Mouse (Mus musculus) heart, adult 2 months (tissue): ENCODE measurements around the gene Zfp518b. TPM values are rescaled to one million over a fixed set of nuclear protein-coding genes. Genes with fewer than 3 reads are reported as not detected.

Experiments
- DNase-seq, 2 experiments: peaks; one replicate each; pipeline ENCODE4 v3.0.0; 2021
- H3K27ac ChIP-seq: fragments of 200-600 bp; 2 replicates; pipeline ENCODE4 v1.8.1; 2022
- H3K27me3 ChIP-seq: fragments of 200-500 bp; 2 replicates; pipeline ENCODE4 v1.6.1; 2012; ENCODE audit warnings: mild to moderate bottlenecking, low read length, inconsistent platforms, mixed read lengths; ENCODE audit not compliant: control insufficient read depth, insufficient read depth
- H3K36me3 ChIP-seq: fragments of 200-500 bp; 2 replicates; pipeline ENCODE4 v1.6.1; 2012; ENCODE audit warnings: low read length, inconsistent platforms; ENCODE audit not compliant: control insufficient read depth, insufficient read depth
- H3K4me1 ChIP-seq: fragments of 200-500 bp; 2 replicates; pipeline ENCODE4 v1.6.1; 2011; ENCODE audit warnings: low read length; ENCODE audit not compliant: control insufficient read depth, insufficient read depth
- H3K4me3 ChIP-seq: fragments of 200-600 bp; 2 replicates; pipeline ENCODE4 v1.8.1; 2022
- H3K79me2 ChIP-seq: fragments of 200-500 bp; replicated peaks from 2 replicates; pipeline ENCODE4 v1.6.1; 2012; ENCODE audit warnings: mild to moderate bottlenecking, inconsistent platforms, low read length, moderate library complexity, mixed read lengths; ENCODE audit not compliant: control insufficient read depth, insufficient read depth
- H3K9ac ChIP-seq: fragments of 200-500 bp; 2 replicates; pipeline ENCODE4 v1.6.1; 2012; ENCODE audit warnings: low read depth, mild to moderate bottlenecking, control low read depth, inconsistent platforms, low read length, mixed read lengths
- CTCF ChIP-seq: fragments of 200-600 bp; IDR thresholded peaks from 2 replicates; pipeline ENCODE4 v1.8.1; 2022; ENCODE audit warnings: antibody characterized with exemption, mild to moderate bottlenecking, moderate library complexity
- EP300 ChIP-seq: fragments of 200-500 bp; IDR thresholded peaks from 2 replicates; pipeline ENCODE4 v1.6.1; 2011; ENCODE audit warnings: low read depth, low read length, control low read depth; ENCODE audit not compliant: insufficient read depth
- POLR2A ChIP-seq: fragments of 200-500 bp; IDR thresholded peaks from 2 replicates; pipeline ENCODE4 v1.6.1; 2011; ENCODE audit warnings: mild to moderate bottlenecking, low read depth, low read length, control low read depth; ENCODE audit not compliant: insufficient read depth
- WGBS: fragments of 180-500 bp; shearing (Covaris S2); methylation state at CpG from one replicate; pipeline ENCODE4 v1.1.7; 2018; 5-methylcytosine and 5-hydroxymethylcytosine counted together
- intact Hi-C: fragments of 180-260 bp; cut with DNase I; formaldehyde crosslinking; loops from one replicate; pipeline ENCODE4 v1.15.1; 2025
- polyA plus RNA-seq: library from polyadenylated mRNA; depleted of rRNA; stranded (reverse); fragments of >200 nt; gene quantifications from 2 replicates; pipeline ENCODE4 v1.2.3, GENCODE M21; 2012
- total RNA-seq, 2 experiments: library from RNA; stranded (reverse); gene quantifications; 2 replicates each; pipeline ENCODE4 v1.2.3; 2021

Zfp518b gene
- total and polyA plus RNA-seq, 3 experiments: 1.4 to 4.8 (median 4.0) TPM

DNA sequence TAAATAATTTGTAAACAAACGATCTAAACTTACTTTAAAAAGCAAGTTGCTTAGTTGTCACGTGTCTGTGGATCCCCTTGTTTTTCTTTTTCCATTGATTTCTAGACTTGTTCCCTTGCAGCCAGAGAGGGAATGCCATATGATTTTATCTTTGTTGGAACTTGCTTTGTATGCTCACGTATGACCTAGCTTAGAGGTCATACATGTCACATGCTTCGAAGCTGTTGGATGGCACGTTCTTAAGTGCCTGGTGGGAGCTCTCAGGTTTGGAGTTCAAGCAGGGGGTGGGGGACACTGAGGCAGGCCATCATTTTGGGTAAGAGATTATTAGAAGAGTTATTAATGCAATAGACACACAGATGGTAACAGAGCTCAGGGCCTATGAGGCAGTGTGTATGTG lies 13.8 kb upstream of the Zfp518b start:
- TF ChIP-seq CTCF: no peak
- no peak overlapping the region for H3K9ac ChIP-seq
- H3K4me1 ChIP-seq: no peaks in the 10 kb centered on the region
- no peaks in the 10 kb centered on the region for H3K36me3 ChIP-seq
- no peak overlapping the region for H3K4me3 ChIP-seq
- DNase-seq: no peak
- intact Hi-C loops: no loop called here
- WGBS: 64% methylated on average over 5 of the region's 5 CpGs
- no peaks in the 10 kb centered on the region for H3K79me2 ChIP-seq
- H3K27me3 ChIP-seq: no peaks in the 10 kb centered on the region
- H3K27ac ChIP-seq: no peak overlapping the region

GRCm38 (mm10) chr5:38698046-38698445 lies 13.4 kb upstream of the Zfp518b start:
- no peak for DNase-seq
- 42% methylated on average over 3 of the region's 3 CpGs for WGBS
- no peak overlapping the region for H3K27ac ChIP-seq
- no peaks in the 10 kb centered on the region for H3K79me2 ChIP-seq
- no peaks in the 10 kb centered on the region for H3K27me3 ChIP-seq
- no peaks in the 10 kb centered on the region for H3K4me1 ChIP-seq
- no peak overlapping the region for H3K9ac ChIP-seq
- H3K4me3 ChIP-seq: no peak overlapping the region
- H3K36me3 ChIP-seq: no peaks in the 10 kb centered on the region
- TF ChIP-seq CTCF: no peak
- TF ChIP-seq POLR2A: no peak
- no peak for TF ChIP-seq EP300
- intact Hi-C loops: no loop called here

DNA sequence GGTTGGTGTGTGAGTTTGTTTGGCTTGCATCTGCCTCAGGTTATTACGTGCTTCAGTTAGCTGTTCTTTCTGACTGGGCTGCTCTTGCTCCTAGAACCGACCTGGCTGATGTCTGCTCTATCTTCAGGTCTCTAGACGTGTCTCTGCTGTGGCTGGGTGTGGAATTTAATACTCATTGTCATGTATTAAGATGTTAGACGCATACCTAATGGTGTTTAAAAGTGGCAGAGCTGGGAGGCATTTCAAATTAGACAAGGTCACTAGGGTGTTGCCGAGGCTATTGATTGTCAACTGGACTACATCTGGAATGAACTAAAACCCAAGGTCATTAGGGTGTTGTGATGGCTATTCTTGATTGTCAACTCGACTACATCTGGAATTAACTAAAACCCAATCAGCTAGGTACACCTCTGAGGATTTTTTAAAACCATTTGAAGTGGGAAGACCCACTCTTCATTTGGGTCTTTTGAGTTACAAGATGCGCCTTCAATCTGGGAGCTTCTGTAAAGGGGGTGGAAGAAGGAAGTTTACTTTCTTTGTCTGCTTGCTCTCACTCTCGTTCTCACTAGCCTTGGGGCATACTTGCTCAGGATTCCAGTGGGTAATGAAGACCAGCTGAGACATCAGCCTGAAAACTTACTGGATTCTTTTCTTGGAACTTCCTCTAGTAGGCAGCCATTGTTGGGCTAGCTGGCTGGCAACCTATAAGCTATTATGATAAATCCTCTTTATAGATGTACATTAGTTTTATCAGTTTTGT lies 12.2 kb upstream of the Zfp518b start:
- Histone ChIP-seq H3K9ac (no peak overlapping the region), H3K79me2 (no peaks in the 10 kb centered on the region), H3K4me3 (no peak overlapping the region), H3K36me3 (no peaks in the 10 kb centered on the region), H3K27ac (no peak overlapping the region), H3K4me1 (no peaks in the 10 kb centered on the region), H3K27me3 (no peaks in the 10 kb centered on the region)
- intact Hi-C loops: no loop called here
- TF ChIP-seq EP300 (no peak), CTCF (no peak), POLR2A (no peak)
- WGBS: 71% methylated on average over 8 of the region's 8 CpGs
- DNase-seq: no peak

DNA sequence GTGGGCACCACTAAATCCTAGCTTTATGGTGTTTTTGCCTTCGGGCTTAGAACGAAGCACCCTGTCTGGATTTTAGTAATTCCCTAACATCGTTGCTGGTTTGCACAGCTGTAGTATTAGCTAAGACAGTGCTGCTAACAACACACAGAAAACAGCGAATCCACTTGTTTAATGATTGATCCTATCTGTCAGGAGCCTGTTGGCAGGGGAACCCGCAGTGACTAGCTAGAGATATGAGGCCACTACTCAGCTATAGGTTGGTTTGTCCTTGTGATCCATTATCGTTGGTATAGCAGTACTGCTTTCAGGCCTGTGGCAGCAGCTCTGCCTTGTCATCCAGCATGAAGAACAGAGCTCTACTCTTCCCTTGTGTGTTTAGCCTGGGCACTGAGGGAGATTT lies 8.2 kb upstream of the Zfp518b start:
- no peak for DNase-seq
- Histone ChIP-seq H3K27ac (no peak overlapping the region), H3K27me3 (no peaks in the 10 kb centered on the region), H3K36me3 (no peaks in the 10 kb centered on the region), H3K79me2 (no peaks in the 10 kb centered on the region), H3K4me3 (no peak overlapping the region), H3K4me1 (no peaks in the 10 kb centered on the region), H3K9ac (no peak overlapping the region)
- intact Hi-C loops: no loop called here
- WGBS: 81% methylated on average over 6 of the region's 6 CpGs
- TF ChIP-seq CTCF: no peak

DNA sequence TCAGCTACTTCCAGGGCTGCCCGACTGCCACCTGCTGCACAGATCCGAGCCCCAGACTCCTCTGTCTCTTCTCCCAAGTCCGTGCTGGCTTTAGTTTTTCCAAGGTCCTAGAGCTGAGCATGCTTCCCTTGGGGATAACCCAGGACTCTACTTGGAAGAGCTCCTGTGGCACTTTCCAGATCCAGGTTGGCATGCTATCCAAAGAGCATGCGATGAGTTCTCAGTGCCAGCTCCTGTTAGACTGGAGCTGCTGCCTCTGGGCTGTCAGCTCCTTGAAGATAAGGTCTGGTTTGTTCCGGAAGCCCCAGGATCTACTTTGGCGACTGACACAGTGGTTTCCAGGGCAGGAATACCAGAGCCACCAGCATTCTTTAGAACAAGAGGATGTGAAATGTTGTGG lies 4.6 kb upstream of the Zfp518b start:
- intact Hi-C loops: no loop called here
- TF ChIP-seq POLR2A (no peak), CTCF (no peak), EP300 (no peak)
- DNase-seq: peak in 1 of 2 experiments; percentile 9

DNA sequence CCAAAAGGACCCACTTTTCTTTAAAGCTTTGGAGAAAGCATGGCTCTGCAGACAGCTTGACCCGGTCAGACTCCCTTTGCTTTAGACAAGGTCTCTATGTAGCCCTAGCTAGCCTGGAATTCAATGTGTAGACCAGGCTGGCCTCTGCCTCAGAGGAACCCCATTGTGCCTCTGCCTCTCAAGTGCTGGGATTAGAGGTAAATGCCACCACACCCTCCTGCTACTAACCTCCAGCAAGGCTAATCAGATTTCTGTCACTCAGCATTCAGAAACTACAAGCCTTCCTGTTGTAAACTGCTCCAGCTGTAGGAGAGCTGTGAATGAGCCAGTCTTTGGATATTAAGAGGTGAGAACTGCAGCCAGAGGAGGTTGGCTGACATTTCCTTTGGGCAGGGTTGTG lies 3.1 kb upstream of the Zfp518b start:
- WGBS: 79% methylated on average over 1 of the region's 1 CpGs
- no peak for DNase-seq
- Histone ChIP-seq H3K79me2 (no peaks in the 10 kb centered on the region), H3K9ac (no peak overlapping the region), H3K27me3 (no peaks in the 10 kb centered on the region), H3K36me3 (no peaks in the 10 kb centered on the region), H3K4me3 (no peak overlapping the region), H3K27ac (no peak overlapping the region), H3K4me1 (peaks cover 1% of the 10 kb centered on the region; the same call in 1 of the 2 replicates)
- no peak for TF ChIP-seq CTCF
- intact Hi-C loops: no loop called here

More for the DNA sequence above, 4.6 kb upstream of the Zfp518b start:
- 54% methylated on average over 6 of the region's 6 CpGs for WGBS
- no peak overlapping the region for H3K9ac ChIP-seq
- H3K79me2 ChIP-seq: no peaks in the 10 kb centered on the region
- no peaks in the 10 kb centered on the region for H3K4me1 ChIP-seq
- no peaks in the 10 kb centered on the region for H3K27me3 ChIP-seq
- H3K4me3 ChIP-seq: no peak overlapping the region
- H3K27ac ChIP-seq: no peak overlapping the region
- H3K36me3 ChIP-seq: no peaks in the 10 kb centered on the region
